Mouse (Mus musculus) stomach, postnatal 0 days (tissue): ENCODE data around the gene Abcc3. TPM values are rescaled to one million over a fixed set of nuclear protein-coding genes. Genes with fewer than 3 reads are reported as not detected.

ENCODE experiments used
- ATAC-seq: fragments of 200-750 bp; cut with Nextera tagmentation; 2 replicates; pipeline ENCODE4 v1.8.0; 2017; ENCODE audit not compliant: low FRiP score, low TSS enrichment
- DNase-seq: peaks from one replicate; pipeline ENCODE4 v3.0.0-alpha.2; 2016; ENCODE audit warnings: low spot score
- H3K27ac ChIP-seq: fragments of 300-500 bp; sonication (generic); replicated peaks from 2 replicates; pipeline ENCODE4 v1.5.1; 2014; ENCODE audit warnings: mild to moderate bottlenecking, control low read depth
- H3K27me3 ChIP-seq: fragments of 300-500 bp; sonication (generic); 2 replicates; pipeline ENCODE4 v1.6.1; 2014; ENCODE audit warnings: low read length; ENCODE audit not compliant: control insufficient read depth, insufficient read depth
- H3K36me3 ChIP-seq: fragments of 300-500 bp; sonication (generic); 2 replicates; pipeline ENCODE4 v1.6.1; 2014; ENCODE audit warnings: low read length, mixed read lengths; ENCODE audit not compliant: control insufficient read depth, insufficient read depth
- H3K4me1 ChIP-seq: fragments of 300-500 bp; sonication (generic); replicated peaks from 2 replicates; pipeline ENCODE4 v1.6.1; 2014; ENCODE audit warnings: antibody characterized with exemption; ENCODE audit not compliant: control insufficient read depth, insufficient read depth
- H3K4me2 ChIP-seq: fragments of 300-500 bp; sonication (generic); replicated peaks from 2 replicates; pipeline ENCODE4 v1.6.1; 2014; ENCODE audit warnings: low read depth, mild to moderate bottlenecking, control low read depth, moderate library complexity
- H3K4me3 ChIP-seq: fragments of 300-500 bp; sonication (generic); 2 replicates; pipeline ENCODE4 v1.5.1; 2014; ENCODE audit warnings: low read depth, low read length, control low read depth
- H3K9ac ChIP-seq: fragments of 300-500 bp; sonication (generic); 2 replicates; pipeline ENCODE4 v1.6.1; 2014; ENCODE audit warnings: mild to moderate bottlenecking, low read length, control low read depth, mixed read lengths
- H3K9me3 ChIP-seq: fragments of 300-500 bp; sonication (generic); 2 replicates; pipeline ENCODE4 v1.6.1; 2016; ENCODE audit warnings: low read length; ENCODE audit not compliant: control insufficient read depth
- CTCF ChIP-seq: IDR thresholded peaks from 2 replicates; pipeline ENCODE4 v1.5.1; 2016; ENCODE audit warnings: antibody characterized with exemption, low read depth, mild to moderate bottlenecking, moderate library complexity
- EP300 ChIP-seq: optimal IDR thresholded peaks from 2 replicates; pipeline ENCODE3; 2016; ENCODE audit warnings: antibody characterized with exemption
- WGBS: fragments of 180-500 bp; shearing (Covaris S2); extraction: QIAGEN DNeasy Blood & Tissue Kit; methylation state at CpG from one replicate; pipeline ENCODE4 v1.1.7; 2014; 5-methylcytosine and 5-hydroxymethylcytosine counted together
- polyA plus RNA-seq: library from polyadenylated mRNA; unstranded; fragments of >200 nt; fragmentation: Nextera tagmentation; extraction: Ambion mirVana; gene quantifications from 2 replicates; pipeline ENCODE4 v1.2.1, GENCODE M21; 2015

Gene Abcc3
- polyA plus RNA-seq, 1 experiment from 2014 or later, result 25.3 TPM

DNA sequence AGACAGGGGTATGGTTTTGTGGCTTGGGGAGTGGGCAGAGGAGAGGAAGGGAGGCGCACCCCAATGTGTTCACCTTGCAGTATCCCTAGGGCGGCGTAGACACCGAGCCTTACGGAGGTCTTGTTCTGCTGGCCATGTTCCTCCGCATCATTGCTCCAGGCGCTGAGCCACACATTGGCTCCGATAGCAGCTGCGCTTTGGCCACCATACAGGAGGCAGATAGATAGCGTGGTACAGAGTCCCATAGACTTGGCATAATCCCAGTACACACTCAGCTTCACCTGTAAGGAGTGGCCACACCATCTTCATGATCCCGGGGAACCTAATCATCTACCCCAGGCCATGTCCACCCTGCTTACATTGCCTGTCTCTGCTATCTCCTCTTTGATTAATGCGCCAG lies 33.6 kb downstream of the Abcc3 start:
- Histone ChIP-seq H3K36me3 (no peaks in the 10 kb centered on the region), H3K4me1 (no peaks in the 10 kb centered on the region; the same call in 1 of the 2 replicates), H3K9me3 (no peaks in the 10 kb centered on the region), H3K4me2 (no peak overlapping the region), H3K27ac (no peak overlapping the region), H3K9ac (no peak overlapping the region), H3K4me3 (no peak overlapping the region), H3K27me3 (no peaks in the 10 kb centered on the region)
- no peak for TF ChIP-seq EP300
- ATAC-seq, result no peak
- DNase-seq, result no peak
- WGBS, result 89% methylated on average over 12 of the region's 12 CpGs

GRCm38 (mm10) chr11:94355521-94356217 lies 37.1 kb downstream of the Abcc3 start:
- Histone ChIP-seq H3K4me1 (no peaks in the 10 kb centered on the region), H3K4me2 (no peak overlapping the region), H3K9me3 (no peaks in the 10 kb centered on the region), H3K9ac (no peak overlapping the region), H3K36me3 (no peaks in the 10 kb centered on the region), H3K27ac (no peak overlapping the region), H3K27me3 (no peaks in the 10 kb centered on the region), H3K4me3 (no peak overlapping the region)
- TF ChIP-seq CTCF (no peak), EP300 (no peak)
- no peak for ATAC-seq
- WGBS, result 63% methylated on average over 9 of the region's 9 CpGs
- DNase-seq, result no peak

- WGBS, result 38% methylated on average over 3 of the region's 3 CpGs
- Histone ChIP-seq H3K4me1 (peaks cover 8% of the 10 kb centered on the region), H3K27ac (no peak overlapping the region), H3K9me3 (no peaks in the 10 kb centered on the region), H3K27me3 (no peaks in the 10 kb centered on the region), H3K36me3 (no peaks in the 10 kb centered on the region), H3K4me3 (no peak overlapping the region), H3K4me2 (no peak overlapping the region), H3K9ac (no peak overlapping the region)
- ATAC-seq (no peak), DNase-seq (no peak)
- TF ChIP-seq CTCF (no peak), EP300 (no peak)
Observed at GRCm38 (mm10) chr11:94351094-94351493, 41.7 kb downstream of the Abcc3 start.

DNA sequence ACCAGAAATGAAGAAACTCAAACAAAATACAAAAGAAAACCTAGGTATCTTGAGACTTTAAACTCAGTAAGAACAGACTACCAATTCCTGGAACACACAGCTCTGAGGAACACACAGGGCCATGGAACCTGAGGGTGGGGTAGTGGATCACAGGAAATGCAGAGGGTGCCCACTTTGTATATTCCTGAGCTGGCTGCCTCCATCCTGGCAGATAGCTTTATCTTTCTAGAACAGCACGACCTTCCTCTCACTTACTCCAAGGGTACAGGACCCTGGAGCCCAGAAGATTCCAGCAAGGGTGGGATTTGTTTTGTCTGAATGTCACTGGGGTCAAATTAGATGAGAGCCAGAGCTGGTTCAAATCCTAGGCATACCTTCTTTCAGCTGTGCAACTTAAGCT lies 42.5 kb downstream of the Abcc3 start:
- Histone ChIP-seq H3K4me2 (no peak overlapping the region), H3K9ac (no peak overlapping the region), H3K27ac (no peak overlapping the region), H3K27me3 (no peaks in the 10 kb centered on the region), H3K4me1 (peaks cover 9% of the 10 kb centered on the region), H3K4me3 (no peak overlapping the region), H3K9me3 (no peaks in the 10 kb centered on the region), H3K36me3 (no peaks in the 10 kb centered on the region)
- 65% methylated on average over 1 of the region's 1 CpGs for WGBS
- TF ChIP-seq EP300 (no peak), CTCF (no peak)
- DNase-seq, result no peak
- ATAC-seq, result no peak

DNA sequence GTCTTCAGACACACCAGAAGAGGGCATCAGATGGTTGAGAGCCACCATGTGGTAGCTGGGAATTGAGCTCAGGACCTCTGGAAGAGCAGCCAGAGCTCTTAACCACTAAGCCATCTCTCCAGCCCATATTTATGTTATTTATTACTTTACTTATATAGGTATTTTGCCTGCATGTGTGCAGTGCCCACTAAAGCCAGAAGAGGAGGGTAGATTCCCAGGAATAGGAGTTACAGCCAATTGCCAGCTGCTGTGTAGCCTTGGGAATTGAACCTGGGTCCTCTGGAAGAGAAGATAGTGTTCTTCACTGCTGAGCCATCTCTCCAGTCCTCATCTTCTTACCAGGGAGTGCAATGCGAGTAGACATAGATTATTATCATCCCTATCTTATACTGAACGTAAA lies 43.0 kb downstream of the Abcc3 start:
- Histone ChIP-seq H3K9ac (no peak overlapping the region), H3K4me1 (peaks cover 9% of the 10 kb centered on the region), H3K27me3 (no peaks in the 10 kb centered on the region), H3K4me3 (no peak overlapping the region), H3K36me3 (no peaks in the 10 kb centered on the region), H3K4me2 (no peak overlapping the region), H3K9me3 (no peaks in the 10 kb centered on the region), H3K27ac (no peak overlapping the region)
- DNase-seq (no peak), ATAC-seq (no peak)
- 79% methylated on average over 2 of the region's 2 CpGs for WGBS
- peak; percentile 51 for TF ChIP-seq CTCF
- TF ChIP-seq EP300, result no peak

GRCm38 (mm10) chr11:94347063-94347575 lies 45.7 kb downstream of the Abcc3 start:
- H3K27ac ChIP-seq, result peak overlapping the region; percentile 84

More at GRCm38 (mm10) chr11:94347063-94347575, 45.7 kb downstream of the Abcc3 start:
- no peaks in the 10 kb centered on the region for H3K27me3 ChIP-seq
- DNase-seq, result no peak
- H3K9ac ChIP-seq, result peak overlapping the region; percentile 13; the same call in 1 of the 2 replicates
- H3K4me1 ChIP-seq, result peaks cover 12% of the 10 kb centered on the region
- no peak for ATAC-seq
- no peaks in the 10 kb centered on the region for H3K9me3 ChIP-seq
- TF ChIP-seq EP300 (no peak), CTCF (no peak)
- WGBS, result 58% methylated on average over 7 of the region's 7 CpGs
- no peak overlapping the region for H3K4me2 ChIP-seq
- no peaks in the 10 kb centered on the region for H3K36me3 ChIP-seq
- H3K4me3 ChIP-seq, result no peak overlapping the region
